8 mouse cellular contexts compared by ENCODE assay signal in the genomic region with DNA sequence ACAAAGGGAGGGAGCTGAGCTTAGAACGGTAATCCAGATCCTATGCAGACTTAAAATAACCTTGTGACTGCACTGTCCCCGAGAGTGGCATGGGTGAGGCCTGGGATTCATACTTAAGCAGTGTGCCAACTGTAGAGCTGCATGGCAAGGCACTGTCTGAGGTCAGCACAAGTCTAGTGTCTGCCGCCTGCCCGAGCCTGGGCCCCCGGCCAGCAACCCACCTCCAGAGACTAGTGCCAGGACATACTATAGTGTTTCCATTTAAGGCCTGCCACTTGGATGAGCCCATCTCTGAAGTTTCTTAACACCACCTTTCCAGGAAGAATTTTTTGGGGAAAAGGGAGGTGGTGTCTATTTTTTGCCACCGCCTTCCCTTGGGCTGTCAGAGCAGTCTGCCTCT. TPM values are rescaled to one million over a fixed set of nuclear protein-coding genes. Genes with fewer than 3 reads are reported as not detected.
DNase-seq lines count a peak whose midpoint lies in the region; ATAC-seq and TF ChIP-seq lines count a peak whose summit lies in the region.

No protein-coding gene starts in this region.

- intact Hi-C loops in heart, postnatal 14 days (cut with DNase I), result loop anchor here (5.0 kb wide), 1 partner anchor 102 kb away; no protein-coding TSS in a partner anchor

- TF ChIP-seq POLR2A in myocyte (IDR thresholded peaks at IDR 0.05; ENCODE audit: insufficient read length, low read depth), result peak; percentile 38

- H3K4me2 ChIP-seq in forebrain, embryonic 13.5 days, result peak overlapping the region; percentile 74
- H3K4me2 ChIP-seq in myocyte (ENCODE audit: low read depth), result peak overlapping the region; percentile 96

- peaks cover 79% of the 10 kb centered on the region for H3K79me2 ChIP-seq in myocyte (ENCODE audit: control insufficient read depth, insufficient read depth)

- no peaks in the 10 kb centered on the region for H3K9me3 ChIP-seq in forebrain, embryonic 13.5 days (replicated peaks)
- H3K9me3 ChIP-seq in limb, embryonic 10.5 days (replicated peaks), result no peaks in the 10 kb centered on the region

- peak; percentile 20 for DNase-seq in retina, postnatal 1 day
- no peak for DNase-seq in retina, embryonic 14.5 days (ENCODE audit: low spot score)
- DNase-seq in heart, postnatal 14 days, result peak; percentile 38 to 51
- DNase-seq in limb, embryonic 10.5 days (ENCODE audit: low spot score), result no peak
- DNase-seq in spleen, postnatal 10 days (ENCODE audit: low spot score in 2 of 2), result no peak
- no peak for DNase-seq in embryo, embryonic 11 days

- peak overlapping the region; percentile 53 for H3K9ac ChIP-seq in forebrain, embryonic 13.5 days

- H3K27me3 ChIP-seq in forebrain, embryonic 13.5 days, result no peaks in the 10 kb centered on the region
- H3K27me3 ChIP-seq in limb, embryonic 10.5 days (ENCODE audit: low read depth, poor library complexity, severe bottlenecking), result no peaks in the 10 kb centered on the region
- no peaks in the 10 kb centered on the region for H3K27me3 ChIP-seq in myocyte (ENCODE audit: control insufficient read depth, insufficient read depth, insufficient read length)

- no peak for ATAC-seq in forebrain, embryonic 13.5 days

- WGBS in forebrain, embryonic 13.5 days, result 40% methylated on average over 6 of the region's 6 CpGs
- WGBS in limb, embryonic 10.5 days, result 78% methylated on average over 6 of the region's 6 CpGs

- H3K27ac ChIP-seq in forebrain, embryonic 13.5 days, result no peak overlapping the region
- H3K27ac ChIP-seq in limb, embryonic 10.5 days, result no peak overlapping the region

- peaks cover 41% of the 10 kb centered on the region for H3K4me1 ChIP-seq in forebrain, embryonic 13.5 days
- H3K4me1 ChIP-seq in limb, embryonic 10.5 days, result peaks cover 44% of the 10 kb centered on the region

- H3ac ChIP-seq in myocyte (ENCODE audit: control insufficient read depth, insufficient read length), result no peak overlapping the region

- no peaks in the 10 kb centered on the region for H3K36me3 ChIP-seq in forebrain, embryonic 13.5 days (ENCODE audit: poor library complexity, severe bottlenecking)
- H3K36me3 ChIP-seq in limb, embryonic 10.5 days, result no peaks in the 10 kb centered on the region
- no peaks in the 10 kb centered on the region for H3K36me3 ChIP-seq in myocyte (ENCODE audit: control insufficient read depth, insufficient read depth)

- H3K4me3 ChIP-seq in forebrain, embryonic 13.5 days, result peak overlapping the region; percentile 89
- peak overlapping the region; percentile 89 for H3K4me3 ChIP-seq in limb, embryonic 10.5 days
- H3K4me3 ChIP-seq in myocyte, result peak overlapping the region; percentile 63

TF ChIP-seq in myocyte, 11 proteins besides CTCF, POLR2A, EP300 and RAD21:
- peak; percentile 53 for TF ChIP-seq SRF (IDR thresholded peaks at IDR 0.05; ENCODE audit: control insufficient read depth, insufficient read length, low read depth)
- no peak for TF ChIP-seq CEBPB (IDR thresholded peaks at IDR 0.05; ENCODE audit: insufficient read depth, poor library complexity, severe bottlenecking)
- no peak for TF ChIP-seq E2F4 (IDR thresholded peaks at IDR 0.05; ENCODE audit: insufficient read depth)
- TF ChIP-seq TCF12 (IDR thresholded peaks at IDR 0.05; ENCODE audit: insufficient read depth, poor library complexity, severe bottlenecking), result no peak
- TF ChIP-seq MAX (IDR thresholded peaks at IDR 0.05; ENCODE audit: low read depth), result no peak
- peak in 1 of 3 experiments; percentile 33 for TF ChIP-seq MYOG (IDR thresholded peaks at IDR 0.05; ENCODE audit: control insufficient read depth in 1 of 3, insufficient read depth in 1 of 3, insufficient read length in 2 of 3, low read depth in 2 of 3)
- TF ChIP-seq USF1 (IDR thresholded peaks at IDR 0.05; ENCODE audit: low read depth), result no peak
- no peak for TF ChIP-seq REST (IDR thresholded peaks at IDR 0.05; ENCODE audit: insufficient read depth, insufficient read length)
- no peak for TF ChIP-seq TCF3 (IDR thresholded peaks at IDR 0.05; ENCODE audit: insufficient read length, low read depth)
- peak in 1 of 3 experiments; percentile 41 for TF ChIP-seq MYOD1 (IDR thresholded peaks at IDR 0.05; ENCODE audit: control insufficient read depth in 1 of 3, insufficient read length in 2 of 3, low read depth in 2 of 3)
- no peak for TF ChIP-seq POLR2AphosphoS2 (IDR thresholded peaks at IDR 0.05; ENCODE audit: insufficient read length, low read depth)

RNA-seq across cellular contexts. Expression of gene Acvr1, which starts 1.7 kb away (rescaled TPM):
- 4.5 and 4.6 TPM in 2 replicates for polyA plus RNA-seq in forebrain, embryonic 13.5 days (2015; fragmentation: Nextera tagmentation; extraction: Ambion mirVana)
- total RNA-seq in heart, postnatal 14 days (2021), result 10 to 100 TPM; 18.5 to 22.0 TPM
- polyA plus RNA-seq in limb, embryonic 10.5 days (2016; fragmentation: Nextera tagmentation; extraction: Ambion mirVana), result 4.2 and 4.5 TPM in 2 replicates
- polyA plus RNA-seq in myocyte (2012; fragmentation: generic; extraction: Trizol), result 35.6 TPM

RNA-seq across cellular contexts. Expression of gene Upp2, which starts 1.8 kb away (rescaled TPM):
- polyA plus RNA-seq in forebrain, embryonic 13.5 days (2015; fragmentation: Nextera tagmentation; extraction: Ambion mirVana), result 9.0 and 9.3 TPM in 2 replicates
- 1 to 10 TPM; 2.4 to 2.9 TPM for total RNA-seq in heart, postnatal 14 days (2021)
- polyA plus RNA-seq in limb, embryonic 10.5 days (2016; fragmentation: Nextera tagmentation; extraction: Ambion mirVana), result 4.5 and 6.1 TPM in 2 replicates
- 8.3 TPM for polyA plus RNA-seq in myocyte (2012; fragmentation: generic; extraction: Trizol)

Comparison
In these comparisons a context has a peak if more than half of its experiments do, and no peak if none do; other contexts are left out.
1. DNase-seq: peak in retina, postnatal 1 day (single experiment) and heart, postnatal 14 days (2 of 2); none in retina, embryonic 14.5 days (single experiment), limb, embryonic 10.5 days (single experiment), spleen, postnatal 10 days (0 of 2) and embryo, embryonic 11 days (single experiment).
2. Peak in every context shown above with its lines, with median percentiles within 50 percentile points of each other: H3K4me3 ChIP-seq.